22 mouse cellular contexts compared by ENCODE assay signal in the genomic region with DNA sequence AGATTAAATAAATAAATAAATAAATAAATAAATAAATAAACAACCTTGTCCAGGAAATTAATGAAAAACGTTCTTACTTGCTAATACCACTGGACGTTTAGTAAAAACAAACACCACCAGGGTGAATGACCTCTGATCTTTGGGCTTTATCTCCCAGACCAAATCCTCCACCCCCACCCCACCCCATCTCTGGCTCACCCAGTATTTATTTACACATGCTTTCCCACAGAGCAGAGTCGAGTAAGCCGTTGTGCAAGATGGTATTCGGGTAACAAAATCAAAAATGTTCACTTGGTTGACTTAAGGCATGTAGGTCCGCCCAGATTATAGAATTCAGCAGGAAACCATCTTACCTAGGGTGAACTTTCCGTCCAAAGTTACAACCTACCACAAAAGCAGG. TPM values are rescaled to one million over a fixed set of nuclear protein-coding genes. Genes with fewer than 3 reads are reported as not detected.
DNase-seq lines count a peak whose midpoint lies in the region; ATAC-seq and TF ChIP-seq lines count a peak whose summit lies in the region.
"Had no signal": no experiment of that assay in that cellular context is flagged by ENCODE, and none has a peak within 500 bp of the region (broad histone marks: within the 10 kb centered on the region; RNA-seq: fewer than 3 reads in every experiment).

No protein-coding gene starts in this region.

- peaks cover 8% of the 10 kb centered on the region for H3K9me3 ChIP-seq in E14TG2a.4 (ENCODE audit: low read length)
- peaks cover 6% of the 10 kb centered on the region; the same call in 1 of the 2 replicates for H3K9me3 ChIP-seq in liver, embryonic 13.5 days (replicated peaks)
- H3K9me3 ChIP-seq in liver, postnatal 0 days (ENCODE audit: low read length): peaks cover 4% of the 10 kb centered on the region
- H3K9me3 ChIP-seq in midbrain, embryonic 11.5 days (ENCODE audit: control insufficient read depth, low read length): peaks cover 5% of the 10 kb centered on the region; the same call in 1 of the 2 replicates
- no peaks in the 10 kb centered on the region for H3K9me3 ChIP-seq in midbrain, postnatal 0 days (ENCODE audit: low read length)
- H3K9me3 ChIP-seq: embryonic facial prominence, embryonic 15.5 days; forebrain, embryonic 15.5 days had no signal

- peak; percentile 48; the same call in 1 of the 2 replicates for TF ChIP-seq EP300 in liver, postnatal 0 days (IDR thresholded peaks at IDR 0.05; ENCODE audit: low read depth)

- H3K9ac ChIP-seq in liver, embryonic 13.5 days: no peak overlapping the region
- H3K9ac ChIP-seq in liver, postnatal 0 days (replicated peaks): no peak overlapping the region
- no peak overlapping the region for H3K9ac ChIP-seq in midbrain, embryonic 11.5 days (ENCODE audit: low read length)
- H3K9ac ChIP-seq in midbrain, postnatal 0 days (replicated peaks; ENCODE audit: low read length, poor library complexity, severe bottlenecking): no peak overlapping the region
- H3K9ac ChIP-seq: embryonic facial prominence, embryonic 15.5 days; forebrain, embryonic 15.5 days; heart, embryonic 12.5 days; hindbrain, embryonic 13.5 days had no signal

- ATAC-seq in liver, embryonic 13.5 days (ENCODE audit: low read depth): peak; percentile 67
- ATAC-seq in liver, postnatal 0 days: peak; percentile 91
- no peak for ATAC-seq in midbrain, embryonic 11.5 days (ENCODE audit: low FRiP score)
- no peak for ATAC-seq in midbrain, postnatal 0 days (ENCODE audit: low FRiP score)
- ATAC-seq: forebrain, embryonic 15.5 days; hindbrain, postnatal 0 days had no signal

- H3K36me3 ChIP-seq in E14TG2a.4 (ENCODE audit: insufficient read depth, low read length): no peaks in the 10 kb centered on the region
- no peaks in the 10 kb centered on the region for H3K36me3 ChIP-seq in liver, embryonic 13.5 days
- H3K36me3 ChIP-seq in liver, postnatal 0 days (replicated peaks; ENCODE audit: insufficient read depth, low read length): no peaks in the 10 kb centered on the region
- no peaks in the 10 kb centered on the region; the same call in 1 of the 2 replicates for H3K36me3 ChIP-seq in midbrain, embryonic 11.5 days (ENCODE audit: control insufficient read depth, insufficient read depth, low read length)
- H3K36me3 ChIP-seq in midbrain, postnatal 0 days (ENCODE audit: insufficient read depth, low read length): no peaks in the 10 kb centered on the region
- H3K36me3 ChIP-seq: embryonic facial prominence, embryonic 15.5 days; forebrain, embryonic 15.5 days; G1E; heart, embryonic 12.5 days had no signal

- no peak for TF ChIP-seq CTCF in E14TG2a.4 (conservative IDR thresholded peaks at IDR 0.05; ENCODE audit: low read length)
- no peak for TF ChIP-seq CTCF in liver, postnatal 0 days (IDR thresholded peaks at IDR 0.05; ENCODE audit: low read depth)
- no peak for TF ChIP-seq CTCF in midbrain, postnatal 0 days (IDR thresholded peaks at IDR 0.05)

- H3K27me3 ChIP-seq in E14TG2a.4 (ENCODE audit: insufficient read depth, low read length): no peaks in the 10 kb centered on the region
- H3K27me3 ChIP-seq in liver, embryonic 13.5 days: no peaks in the 10 kb centered on the region
- H3K27me3 ChIP-seq in liver, postnatal 0 days (ENCODE audit: insufficient read depth, low read length): no peaks in the 10 kb centered on the region
- H3K27me3 ChIP-seq in midbrain, embryonic 11.5 days (ENCODE audit: control insufficient read depth, insufficient read depth, low read length): no peaks in the 10 kb centered on the region
- H3K27me3 ChIP-seq in midbrain, postnatal 0 days (ENCODE audit: insufficient read depth, low read length): no peaks in the 10 kb centered on the region
- H3K27me3 ChIP-seq: embryonic facial prominence, embryonic 15.5 days; forebrain, embryonic 15.5 days; heart, embryonic 12.5 days; hindbrain, embryonic 13.5 days had no signal

- H3K4me1 ChIP-seq in E14TG2a.4 (replicated peaks; ENCODE audit: low read depth, low read length): peaks cover 28% of the 10 kb centered on the region
- H3K4me1 ChIP-seq in liver, embryonic 13.5 days (replicated peaks): no peaks in the 10 kb centered on the region
- H3K4me1 ChIP-seq in liver, postnatal 0 days (ENCODE audit: insufficient read depth): peaks cover 9% of the 10 kb centered on the region
- H3K4me1 ChIP-seq in midbrain, embryonic 11.5 days (ENCODE audit: control insufficient read depth, insufficient read depth, low read length): no peaks in the 10 kb centered on the region
- no peaks in the 10 kb centered on the region for H3K4me1 ChIP-seq in midbrain, postnatal 0 days (ENCODE audit: insufficient read depth, low read length)
- H3K4me1 ChIP-seq: embryonic facial prominence, embryonic 15.5 days; forebrain, embryonic 15.5 days had no signal

- WGBS in liver, embryonic 13.5 days (ENCODE audit: insufficient replicate concordance): 50% methylated on average over 7 of the region's 7 CpGs
- WGBS in liver, postnatal 0 days (ENCODE audit: insufficient replicate concordance): 43% methylated on average over 7 of the region's 7 CpGs
- WGBS in midbrain, embryonic 11.5 days: 72% methylated on average over 7 of the region's 7 CpGs
- WGBS in midbrain, postnatal 0 days: 76% methylated on average over 7 of the region's 7 CpGs

- H3K4me2 ChIP-seq in liver, embryonic 13.5 days: peak overlapping the region; percentile 33
- peak overlapping the region; percentile 59 for H3K4me2 ChIP-seq in liver, postnatal 0 days (ENCODE audit: low read depth, low read length)
- no peak overlapping the region for H3K4me2 ChIP-seq in midbrain, embryonic 11.5 days
- H3K4me2 ChIP-seq in midbrain, postnatal 0 days (ENCODE audit: low read depth, low read length, poor library complexity, severe bottlenecking): no peak overlapping the region
- H3K4me2 ChIP-seq: embryonic facial prominence, embryonic 15.5 days; forebrain, embryonic 15.5 days; heart, embryonic 12.5 days; hindbrain, embryonic 13.5 days had no signal

- peak; percentile 44 for DNase-seq in liver
- DNase-seq in liver, embryonic 13.5 days: no peak
- peak; percentile 61 for DNase-seq in liver, postnatal 0 days
- DNase-seq in ovary, postnatal 36 days (ENCODE audit: low spot score): no peak
- DNase-seq in midbrain, embryonic 11.5 days (ENCODE audit: low spot score, missing footprints): no peak
- no peak for DNase-seq in midbrain, postnatal 0 days (ENCODE audit: low spot score)
- DNase-seq: adrenal gland, adult 8-10 months; adrenal gland, postnatal 36 days; cerebellum, adult 2 months; cerebellum, postnatal 10 days; embryo, embryonic 11 days; gastrocnemius, adult 2 months; gastrocnemius, postnatal 25 days had no signal

- peak overlapping the region; percentile 72 for H3K27ac ChIP-seq in liver, embryonic 13.5 days
- H3K27ac ChIP-seq in liver, postnatal 0 days (ENCODE audit: low read depth): peak overlapping the region; percentile 93
- no peak overlapping the region for H3K27ac ChIP-seq in midbrain, embryonic 11.5 days (ENCODE audit: low read depth, low read length)
- no peak overlapping the region for H3K27ac ChIP-seq in midbrain, postnatal 0 days (ENCODE audit: low read depth, low read length)
- H3K27ac ChIP-seq: embryonic facial prominence, embryonic 15.5 days; forebrain, embryonic 15.5 days; gastrocnemius, adult 2 months; hindbrain, embryonic 13.5 days; hindbrain, postnatal 0 days had no signal

- H3K4me3 ChIP-seq in E14TG2a.4 (replicated peaks; ENCODE audit: low read length): peak overlapping the region; percentile 29; the same call in 1 of the 2 replicates
- no peak overlapping the region for H3K4me3 ChIP-seq in liver, embryonic 13.5 days (replicated peaks)
- H3K4me3 ChIP-seq in liver, postnatal 0 days (ENCODE audit: low read depth, low read length): 0 out of 2 replicates have a peak overlapping the region, but pooled peaks have one; percentile 20
- no peak overlapping the region for H3K4me3 ChIP-seq in midbrain, embryonic 11.5 days (ENCODE audit: low read depth, low read length)
- H3K4me3 ChIP-seq in midbrain, postnatal 0 days (ENCODE audit: low read depth, low read length): no peak overlapping the region
- H3K4me3 ChIP-seq: embryonic facial prominence, embryonic 15.5 days; erythroblast, embryonic 14.5 days; forebrain, embryonic 15.5 days; gastrocnemius, adult 2 months; heart, embryonic 12.5 days; hindbrain, embryonic 13.5 days had no signal

RNA-seq across cellular contexts. Expression of a gene that starts 23.6 kb away (rescaled TPM):
- polyA plus RNA-seq in liver, embryonic 13.5 days (2015; fragmentation: Nextera tagmentation; extraction: Ambion mirVana): 0.59 and 0.88 TPM in 2 replicates
- polyA plus RNA-seq in liver, postnatal 0 days (2015; fragmentation: Nextera tagmentation; extraction: Ambion mirVana): 3.5 and 3.6 TPM in 2 replicates
- 11.1 and 12.6 TPM in 2 replicates for polyA plus RNA-seq in midbrain, embryonic 11.5 days (2014; fragmentation: Nextera tagmentation; extraction: Ambion mirVana)
- total RNA-seq in midbrain, postnatal 0 days (2014; rRNA removed): 40.1 and 40.2 TPM in 2 replicates
- 15.4 and 17.4 TPM in 2 replicates for polyA plus RNA-seq in midbrain, postnatal 0 days (2015; fragmentation: Nextera tagmentation; extraction: Ambion mirVana)
- total RNA-seq: common myeloid progenitor, adult 5-6 weeks had no signal
- polyA plus RNA-seq: G1E had no signal

Comparison
In these comparisons a context has a peak if more than half of its experiments do, and no peak if none do; other contexts are left out.
1. H3K4me3 ChIP-seq: peak in E14TG2a.4 (single experiment) and liver, postnatal 0 days (single experiment); none in liver, embryonic 13.5 days (single experiment), midbrain, embryonic 11.5 days (single experiment) and midbrain, postnatal 0 days (single experiment).
2. DNase-seq: peak in liver (single experiment) and liver, postnatal 0 days (single experiment); none in liver, embryonic 13.5 days (single experiment), ovary, postnatal 36 days (single experiment), midbrain, embryonic 11.5 days (single experiment) and midbrain, postnatal 0 days (single experiment).
3. ATAC-seq: peak in liver, embryonic 13.5 days (single experiment) and liver, postnatal 0 days (single experiment); none in midbrain, embryonic 11.5 days (single experiment) and midbrain, postnatal 0 days (single experiment).
4. H3K27ac ChIP-seq: peak in liver, embryonic 13.5 days (single experiment) and liver, postnatal 0 days (single experiment); none in midbrain, embryonic 11.5 days (single experiment) and midbrain, postnatal 0 days (single experiment).
5. H3K4me2 ChIP-seq: peak in liver, embryonic 13.5 days (single experiment) and liver, postnatal 0 days (single experiment); none in midbrain, embryonic 11.5 days (single experiment) and midbrain, postnatal 0 days (single experiment).